Mouse (Mus musculus) cerebellum, adult 2 months (tissue): ENCODE results near the gene Atxn1.

ENCODE experiments used
- CTCF ChIP-seq: fragments of 200-500 bp; IDR thresholded peaks from 2 replicates; pipeline ENCODE4 v1.5.1; 2011; ENCODE audit warnings: low read depth, mild to moderate bottlenecking, control low read depth, low read length, moderate library complexity, borderline replicate concordance; ENCODE audit not compliant: insufficient read depth
- POLR2A ChIP-seq: fragments of 200-500 bp; IDR thresholded peaks from 2 replicates; pipeline ENCODE4 v1.6.1; 2011; ENCODE audit warnings: low read length, control low read depth, borderline replicate concordance; ENCODE audit not compliant: insufficient read depth

- no peak for TF ChIP-seq POLR2A
- TF ChIP-seq CTCF, result no peak
These were observed 53.7 kb downstream of the Atxn1 start for GRCm38 (mm10) chr13:45911069-45911468.
